Comparison of ENCODE assay signal across 27 mouse cellular contexts in genomic region chr4:114721386-114721785, GRCm38 (mm10).
DNase-seq lines count a peak whose midpoint lies in the region; ATAC-seq and TF ChIP-seq lines count a peak whose summit lies in the region.
"Had no signal": no experiment of that assay in that cellular context is flagged by ENCODE, and none has a peak within 500 bp of the region (broad histone marks: within the 10 kb centered on the region; RNA-seq: fewer than 3 reads in every experiment).

No protein-coding gene starts in this region.

- H3K9ac ChIP-seq in limb, embryonic 11.5 days (ENCODE audit: low read length), result no peak overlapping the region
- H3K9ac ChIP-seq in embryonic facial prominence, embryonic 14.5 days (ENCODE audit: low read depth, low read length), result no peak overlapping the region
- no peak overlapping the region for H3K9ac ChIP-seq in forebrain, embryonic 14.5 days (ENCODE audit: low read length)
- H3K9ac ChIP-seq: forebrain, postnatal 0 days; liver, embryonic 14.5 days; neural tube, embryonic 13.5 days had no signal

- ATAC-seq in limb, embryonic 11.5 days (ENCODE audit: insufficient number of reproducible peaks, low FRiP score, low TSS enrichment, low read depth), result no peak
- ATAC-seq in embryonic facial prominence, embryonic 14.5 days (ENCODE audit: low read depth), result no peak
- no peak for ATAC-seq in forebrain, embryonic 14.5 days
- ATAC-seq: CD4-positive, CD25-positive, alpha-beta regulatory T cell, adult 4 months; forebrain, postnatal 0 days; hindbrain, embryonic 16.5 days had no signal

- no peaks in the 10 kb centered on the region for H3K9me3 ChIP-seq in limb, embryonic 11.5 days (ENCODE audit: control insufficient read depth, low read length)
- H3K9me3 ChIP-seq in limb, embryonic 10.5 days (replicated peaks), result peaks cover 6% of the 10 kb centered on the region; the same call in 1 of the 2 replicates
- peaks cover 10% of the 10 kb centered on the region; the same call in 1 of the 2 replicates for H3K9me3 ChIP-seq in embryonic facial prominence, embryonic 14.5 days (ENCODE audit: control insufficient read depth, low read length)
- H3K9me3 ChIP-seq in forebrain, embryonic 14.5 days (replicated peaks; ENCODE audit: control insufficient read depth, low read length), result peaks cover 3% of the 10 kb centered on the region; the same call in 1 of the 2 replicates

- peaks cover 13% of the 10 kb centered on the region; the same call in 1 of the 2 replicates for H3K27me3 ChIP-seq in limb, embryonic 11.5 days (ENCODE audit: control insufficient read depth, insufficient read depth, low read length)
- peaks cover 91% of the 10 kb centered on the region for H3K27me3 ChIP-seq in limb, embryonic 10.5 days (ENCODE audit: low read depth, poor library complexity, severe bottlenecking)
- no peaks in the 10 kb centered on the region for H3K27me3 ChIP-seq in embryonic facial prominence, embryonic 14.5 days (replicated peaks; ENCODE audit: control insufficient read depth, insufficient read depth, low read length)
- no peaks in the 10 kb centered on the region for H3K27me3 ChIP-seq in forebrain, embryonic 14.5 days (replicated peaks; ENCODE audit: control insufficient read depth, insufficient read depth, low read length)
- H3K27me3 ChIP-seq: neural tube, embryonic 13.5 days had no signal

- H3K27ac ChIP-seq in limb, embryonic 11.5 days (replicated peaks; ENCODE audit: low read depth, low read length), result no peak overlapping the region
- H3K27ac ChIP-seq in limb, embryonic 10.5 days, result no peak overlapping the region
- H3K27ac ChIP-seq in embryonic facial prominence, embryonic 14.5 days (replicated peaks; ENCODE audit: low read depth, low read length), result no peak overlapping the region
- H3K27ac ChIP-seq in forebrain, embryonic 14.5 days (ENCODE audit: low read depth, low read length), result no peak overlapping the region
- H3K27ac ChIP-seq in layer of hippocampus, adult 2 months, result no peak overlapping the region
- H3K27ac ChIP-seq: forebrain, embryonic 10.5 days; liver, embryonic 14.5 days; macrophage; midbrain, embryonic 10.5 days; neural tube, embryonic 13.5 days; stomach, postnatal 0 days had no signal

- no peaks in the 10 kb centered on the region for H3K36me3 ChIP-seq in limb, embryonic 11.5 days (ENCODE audit: control insufficient read depth, insufficient read depth, low read length)
- H3K36me3 ChIP-seq in limb, embryonic 10.5 days, result no peaks in the 10 kb centered on the region
- no peaks in the 10 kb centered on the region for H3K36me3 ChIP-seq in embryonic facial prominence, embryonic 14.5 days (ENCODE audit: control insufficient read depth, insufficient read depth, low read length)
- H3K36me3 ChIP-seq in forebrain, embryonic 14.5 days (ENCODE audit: control insufficient read depth, insufficient read depth, low read length), result no peaks in the 10 kb centered on the region
- H3K36me3 ChIP-seq: forebrain, embryonic 10.5 days; midbrain, embryonic 10.5 days; neural tube, embryonic 13.5 days had no signal

- peaks cover 12% of the 10 kb centered on the region for H3K4me1 ChIP-seq in limb, embryonic 11.5 days (ENCODE audit: control insufficient read depth, insufficient read depth, low read length)
- H3K4me1 ChIP-seq in limb, embryonic 10.5 days, result peaks cover 35% of the 10 kb centered on the region
- H3K4me1 ChIP-seq in embryonic facial prominence, embryonic 14.5 days (ENCODE audit: control insufficient read depth, insufficient read depth, low read length), result peaks cover 16% of the 10 kb centered on the region
- H3K4me1 ChIP-seq in forebrain, embryonic 14.5 days (ENCODE audit: control insufficient read depth, insufficient read depth, low read length), result no peaks in the 10 kb centered on the region
- H3K4me1 ChIP-seq: forebrain, embryonic 10.5 days; midbrain, embryonic 10.5 days; neural tube, embryonic 13.5 days had no signal

- intact Hi-C loops in left cerebral cortex, postnatal 25 days (cut with DNase I), result no loop called here

- no peak overlapping the region for H3K4me2 ChIP-seq in limb, embryonic 11.5 days (ENCODE audit: low read depth, severe bottlenecking)
- H3K4me2 ChIP-seq in embryonic facial prominence, embryonic 14.5 days (ENCODE audit: low read depth, low read length), result no peak overlapping the region
- H3K4me2 ChIP-seq in forebrain, embryonic 14.5 days (ENCODE audit: low read length), result no peak overlapping the region
- H3K4me2 ChIP-seq: neural tube, embryonic 13.5 days had no signal

- H3K4me3 ChIP-seq in limb, embryonic 11.5 days (ENCODE audit: low read depth, low read length), result no peak overlapping the region
- no peak overlapping the region for H3K4me3 ChIP-seq in limb, embryonic 10.5 days
- H3K4me3 ChIP-seq in embryonic facial prominence, embryonic 14.5 days (ENCODE audit: low read depth, low read length), result no peak overlapping the region
- no peak overlapping the region for H3K4me3 ChIP-seq in forebrain, embryonic 14.5 days (ENCODE audit: low read depth, low read length)
- H3K4me3 ChIP-seq in layer of hippocampus, adult 2 months, result no peak overlapping the region
- H3K4me3 ChIP-seq: forebrain, embryonic 10.5 days; midbrain, embryonic 10.5 days; neural tube, embryonic 13.5 days had no signal

- peak; percentile 38 for DNase-seq in limb, embryonic 11.5 days (ENCODE audit: low spot score)
- no peak for DNase-seq in limb, embryonic 10.5 days (ENCODE audit: low spot score)
- DNase-seq in embryo, embryonic 11 days, result peak; percentile 41
- peak; percentile 53 for DNase-seq in embryonic facial prominence, embryonic 14.5 days (ENCODE audit: low spot score)
- no peak for DNase-seq in forebrain, embryonic 14.5 days (ENCODE audit: low spot score)
- no peak for DNase-seq in left cerebral cortex, postnatal 25 days (ENCODE audit: low spot score in 2 of 2)
- DNase-seq in layer of hippocampus, adult 2 months (ENCODE audit: low spot score in 2 of 2), result no peak
- DNase-seq: adrenal gland, postnatal 25 days; cerebellum, adult 8-10 months; cerebellum, postnatal 25 days; forebrain, postnatal 0 days; kidney, adult 18-20 months; kidney, postnatal 14 days; liver; lung, adult 2 months; lung, postnatal 10 days; right cerebral cortex, postnatal 4 days; thymus, adult 18-20 months; thymus, postnatal 36 days had no signal

- WGBS in limb, embryonic 11.5 days, result 64% methylated on average over 2 of the region's 2 CpGs
- WGBS in limb, embryonic 10.5 days, result 54% methylated on average over 2 of the region's 2 CpGs
- 39% methylated on average over 2 of the region's 2 CpGs for WGBS in embryonic facial prominence, embryonic 14.5 days
- 65% methylated on average over 2 of the region's 2 CpGs for WGBS in forebrain, embryonic 14.5 days

- TF ChIP-seq CTCF in layer of hippocampus, adult 2 months (conservative IDR thresholded peaks at IDR 0.05), result no peak

Comparison
In these comparisons a context has a peak if more than half of its experiments do, and no peak if none do; other contexts are left out.
1. DNase-seq: peak in limb, embryonic 11.5 days (single experiment), embryo, embryonic 11 days (single experiment) and embryonic facial prominence, embryonic 14.5 days (single experiment); none in limb, embryonic 10.5 days (single experiment), forebrain, embryonic 14.5 days (single experiment), left cerebral cortex, postnatal 25 days (0 of 2) and layer of hippocampus, adult 2 months (0 of 2).